Mouse (Mus musculus) layer of hippocampus, adult 11-12 months (tissue): ENCODE measurements around the gene Gm49630.
"Not testable (repeated sequence)": the region's sequence is repeated elsewhere in the genome, so short reads cannot be mapped to it uniquely, and the experiment has no call there.

Experiments used
- DNase-seq: peaks from one replicate; pipeline ENCODE4 v3.0.0; 2022; ENCODE audit warnings: low spot score

The Gm49630 gene

DNA sequence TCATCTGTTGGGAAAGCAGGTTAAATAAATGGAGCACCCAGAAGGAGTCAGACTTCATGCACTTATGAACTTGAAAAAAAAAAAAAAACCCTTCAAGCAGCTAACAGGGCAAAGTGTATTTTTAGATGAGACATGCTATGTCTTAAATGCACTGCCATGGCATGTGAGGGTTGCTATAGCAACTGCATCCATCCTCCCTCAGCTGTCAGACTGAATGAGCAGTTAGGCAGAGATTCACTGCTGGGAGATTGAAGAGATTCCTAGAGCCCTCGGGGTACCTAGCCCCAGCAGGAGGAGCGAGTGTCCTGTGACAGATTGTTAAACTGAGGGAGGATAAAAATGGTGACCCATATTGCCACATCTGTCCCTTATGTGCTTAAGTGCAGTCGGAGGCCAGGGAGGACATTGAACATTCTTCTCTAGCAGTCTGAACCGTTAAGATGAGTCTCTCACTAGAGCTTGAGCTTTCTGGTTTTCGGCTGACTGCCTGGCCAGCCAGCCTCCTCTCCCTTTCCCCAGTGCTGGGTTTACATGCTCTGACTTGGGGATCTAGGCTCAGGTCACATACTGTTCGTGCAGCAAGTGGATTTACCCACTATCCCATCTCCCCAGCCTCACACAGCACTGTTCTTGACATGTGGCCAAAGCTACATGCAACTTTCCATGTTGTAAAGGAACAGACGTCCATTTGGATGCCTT is 5.0 kb downstream of the Gm49630 start:
- DNase-seq: not testable (repeated sequence)

DNA sequence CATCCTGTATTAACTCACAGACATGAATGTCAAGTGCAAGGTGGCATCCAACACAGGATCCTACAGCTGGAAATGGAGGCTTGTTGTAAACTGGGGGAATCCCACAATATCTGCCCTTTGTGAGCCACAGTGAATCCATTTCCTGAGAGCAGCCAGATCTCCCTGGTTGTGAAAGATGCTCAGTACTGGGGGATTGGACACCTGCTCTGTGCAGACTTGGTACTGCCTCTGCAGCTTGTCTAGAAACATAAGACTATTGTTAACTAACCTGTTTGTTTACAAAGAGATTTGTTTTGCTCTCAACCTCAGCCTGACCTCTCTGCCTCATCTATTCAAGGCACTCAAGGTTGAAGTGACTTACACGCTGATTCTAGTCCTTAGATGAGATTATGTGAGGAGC is 5.5 kb downstream of the Gm49630 start:
- not testable (repeated sequence) for DNase-seq

DNA sequence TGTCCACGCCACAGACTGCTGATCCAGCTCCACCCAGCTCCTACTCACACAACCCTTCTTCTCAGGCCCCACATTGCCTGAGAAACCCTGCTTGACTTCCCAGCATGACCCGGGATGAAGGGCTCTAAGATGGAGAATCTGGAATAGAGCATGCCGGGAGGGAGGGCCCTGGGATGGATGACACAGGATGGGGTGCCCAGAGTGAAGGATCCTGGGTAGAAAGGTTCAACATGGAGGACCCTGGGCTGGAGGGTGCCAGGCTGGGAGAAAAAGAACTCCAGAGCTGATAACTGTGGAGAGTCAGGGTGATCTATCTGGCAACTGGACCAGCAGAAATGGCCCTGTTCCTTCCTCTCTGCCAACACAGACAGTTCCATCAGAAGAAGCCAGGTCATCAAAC is 6.2 kb downstream of the Gm49630 start:
- DNase-seq: not testable (repeated sequence)

DNA sequence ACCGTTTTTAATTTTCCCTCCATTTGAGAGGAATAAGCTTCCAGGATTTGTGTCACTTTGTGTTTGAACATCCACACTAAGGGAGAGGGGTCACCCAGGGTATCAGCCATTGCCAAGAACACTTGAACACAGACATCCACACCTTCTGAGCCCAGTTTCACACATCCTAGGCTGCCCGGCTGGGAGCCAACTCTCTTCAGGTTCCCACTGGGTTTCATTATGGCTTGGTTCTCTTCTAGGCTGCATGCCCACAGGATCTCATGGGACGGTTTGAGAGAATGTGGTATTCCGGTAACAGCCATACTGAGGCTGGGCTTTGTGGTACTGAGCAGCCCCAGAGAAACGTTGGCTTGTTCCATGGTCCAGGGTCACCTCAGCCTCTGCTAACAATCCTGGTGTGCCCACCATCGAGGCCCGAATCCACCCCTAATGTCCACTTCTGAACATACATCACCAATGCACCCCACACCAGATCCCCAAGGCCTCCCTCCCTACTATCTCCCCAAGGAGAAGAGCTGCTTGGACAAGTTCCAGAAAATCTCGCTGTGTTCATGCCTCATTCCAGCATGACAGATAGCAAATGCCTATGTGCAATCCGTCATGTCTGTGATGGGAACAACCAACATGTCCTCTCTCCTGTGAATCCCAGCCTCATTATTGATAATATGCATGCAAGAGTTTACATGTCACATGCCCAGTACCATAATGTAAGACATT is 10.9 kb downstream of the Gm49630 start:
- not testable (repeated sequence) for DNase-seq

DNA sequence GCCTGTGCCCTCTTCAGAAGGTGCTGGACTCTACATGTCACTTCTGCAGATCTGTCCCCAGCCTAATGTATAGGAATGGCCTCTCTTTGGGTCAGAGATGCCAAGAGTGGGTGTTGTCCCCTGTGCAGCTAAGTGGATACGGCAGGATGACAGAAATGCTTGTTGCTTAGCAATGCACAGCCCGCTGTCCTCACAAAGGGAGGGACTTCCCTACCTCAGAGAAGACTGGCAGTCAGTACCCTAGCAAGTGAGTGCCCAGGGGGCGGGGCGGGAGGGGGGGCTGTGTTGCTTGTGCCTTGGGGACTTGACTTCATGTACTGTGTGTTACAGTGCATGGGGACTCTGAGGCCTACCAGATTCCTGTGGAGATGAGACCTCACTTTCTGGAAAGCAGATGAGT is 12.0 kb downstream of the Gm49630 start:
- not testable (repeated sequence) for DNase-seq

DNA sequence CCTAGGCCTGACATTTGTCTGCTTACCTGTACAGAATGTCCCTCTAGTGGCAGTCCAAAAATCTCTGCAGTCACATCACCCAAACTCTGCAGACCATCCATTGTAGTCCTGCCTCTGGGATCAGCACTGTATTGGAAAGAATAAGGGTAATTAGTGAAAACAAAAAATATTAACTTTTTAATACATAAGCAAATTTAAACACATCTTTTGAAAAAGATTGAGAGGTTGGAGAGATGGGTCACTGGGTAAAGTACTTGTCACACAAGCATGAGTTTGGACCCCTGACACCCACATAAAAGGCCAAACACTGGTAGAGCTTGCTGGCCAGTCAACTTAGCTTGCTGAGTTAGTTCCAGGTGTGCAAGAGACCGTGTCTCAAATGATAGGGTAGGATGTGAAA is 19.2 kb downstream of the Gm49630 start, which contains the start of gene Ttll2:
TSS of gene Ttll2 (minus strand) at position 101 of the 400 bp plus-strand sequence.
- not testable (repeated sequence) for DNase-seq

DNA sequence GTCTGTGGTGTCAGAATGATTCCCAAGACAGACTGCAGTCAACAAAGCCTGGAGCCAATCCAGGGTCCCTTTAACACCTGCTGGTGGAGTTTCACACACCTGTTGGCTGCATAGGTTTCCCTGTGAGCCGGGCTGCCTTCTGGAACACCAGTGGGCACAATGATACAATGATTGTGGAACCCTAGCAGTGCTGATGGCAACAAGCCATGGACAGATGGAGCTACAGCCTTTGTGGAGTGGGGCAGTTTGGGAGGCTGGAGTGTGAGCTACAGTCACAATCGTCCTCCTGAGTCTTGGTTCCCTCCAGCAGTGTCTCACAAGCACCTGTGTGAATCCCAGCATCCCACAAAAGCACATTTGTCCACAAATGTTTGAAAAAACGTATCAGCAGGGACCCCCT is 23.0 kb downstream of the Gm49630 start:
- DNase-seq: not testable (repeated sequence)

DNA sequence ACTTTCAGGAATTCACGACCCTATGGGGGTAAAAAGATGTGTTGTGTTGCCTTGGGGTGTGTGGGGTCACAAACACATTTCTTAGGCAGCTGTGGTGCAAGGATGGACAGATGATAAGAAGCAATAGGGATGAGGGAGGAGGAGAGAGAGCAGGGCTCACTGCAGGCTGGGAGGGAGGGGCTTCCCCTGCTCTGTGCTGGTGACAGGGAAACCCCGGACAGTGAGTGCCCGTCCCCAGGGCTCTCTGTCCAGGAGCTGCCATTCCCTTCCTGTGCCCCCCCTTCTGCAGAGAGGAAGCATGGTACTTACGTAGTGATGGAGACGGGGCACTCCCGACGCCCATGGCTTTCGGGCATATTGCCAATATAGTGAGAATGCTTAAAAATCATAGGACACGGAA is 34.4 kb downstream of the Gm49630 start:
- not testable (repeated sequence) for DNase-seq

DNA sequence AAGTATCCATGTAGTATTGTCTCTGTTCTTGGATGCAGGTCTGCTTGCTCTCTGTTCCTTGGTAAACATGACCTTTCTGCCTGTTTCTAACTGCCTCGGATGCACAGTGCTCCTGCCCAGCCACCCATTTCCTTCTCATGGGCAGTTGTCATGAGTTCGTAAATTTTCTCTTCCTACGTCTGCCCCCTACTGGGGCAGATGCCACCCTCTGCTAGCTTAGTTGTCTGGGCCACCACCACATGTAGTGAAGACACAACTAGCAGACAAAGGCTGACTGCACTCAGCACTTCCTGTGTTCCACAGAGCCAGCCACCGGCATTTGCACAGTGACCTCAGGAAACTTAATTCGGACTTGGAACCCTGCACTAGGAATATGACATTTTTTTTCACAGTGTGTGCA is 39.0 kb downstream of the Gm49630 start:
- not testable (repeated sequence) for DNase-seq

DNA sequence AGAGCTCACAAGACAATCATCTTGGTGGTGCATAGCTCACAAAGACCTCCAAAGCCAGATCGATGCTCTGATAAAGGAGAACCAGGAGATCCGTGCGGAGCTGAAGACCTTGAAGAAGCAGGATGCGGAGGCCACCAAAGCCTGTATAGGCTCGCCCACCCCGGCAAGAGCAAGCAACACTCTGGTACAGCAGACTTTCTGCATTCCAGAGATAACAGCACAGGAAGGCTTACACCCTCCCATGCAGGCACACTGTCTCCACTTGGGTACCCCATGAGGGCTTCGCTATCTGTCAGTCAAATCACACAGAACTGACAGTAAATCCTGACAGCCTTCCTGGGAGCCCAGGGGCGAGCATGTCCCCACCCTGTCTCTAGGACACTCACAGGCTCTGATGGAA is 45.4 kb downstream of the Gm49630 start:
- not testable (repeated sequence) for DNase-seq

DNA sequence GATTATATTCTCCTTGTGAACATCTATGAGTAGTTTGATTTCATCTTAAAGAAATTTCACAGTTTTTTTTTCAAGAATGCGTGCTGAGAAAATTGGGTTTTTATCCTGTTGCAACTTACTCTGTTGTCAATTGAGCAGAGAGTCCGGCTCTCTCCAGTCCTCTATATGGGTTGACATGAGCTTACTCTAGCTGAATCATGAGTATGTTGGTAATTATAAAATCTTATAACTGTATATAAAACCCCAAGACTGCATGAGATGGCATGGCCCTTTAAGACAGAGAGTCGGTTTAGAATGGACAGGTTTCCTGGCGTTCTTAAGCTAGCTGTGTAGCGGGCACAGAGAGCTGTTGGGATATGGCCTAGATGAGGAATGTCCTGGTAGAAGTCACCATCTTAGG is 47.4 kb downstream of the Gm49630 start, which contains the start of gene Tcp10a:
TSS of gene Tcp10a (plus strand) at position 301 of the 400 bp plus-strand sequence.
- not testable (repeated sequence) for DNase-seq

DNA sequence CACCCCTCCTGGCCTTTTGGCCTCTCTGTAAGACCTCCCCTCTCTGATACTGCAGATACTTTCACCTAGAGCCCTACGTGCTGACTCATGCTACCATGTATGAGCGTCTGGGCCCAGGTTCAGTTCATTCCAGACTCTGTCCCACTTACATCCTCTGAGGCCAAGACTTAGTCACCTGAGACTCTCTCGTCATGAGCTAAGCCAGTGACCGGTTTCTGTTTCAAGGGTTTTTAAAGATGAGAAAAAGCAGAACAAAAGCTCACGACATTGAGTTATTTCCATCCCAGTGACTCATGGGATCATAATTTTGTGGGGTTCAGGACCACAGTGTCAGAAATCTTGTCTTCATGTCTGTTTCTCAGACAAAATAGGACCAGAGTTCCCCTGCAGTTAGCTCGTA is 52.0 kb downstream of the Gm49630 start:
- not testable (repeated sequence) for DNase-seq

DNA sequence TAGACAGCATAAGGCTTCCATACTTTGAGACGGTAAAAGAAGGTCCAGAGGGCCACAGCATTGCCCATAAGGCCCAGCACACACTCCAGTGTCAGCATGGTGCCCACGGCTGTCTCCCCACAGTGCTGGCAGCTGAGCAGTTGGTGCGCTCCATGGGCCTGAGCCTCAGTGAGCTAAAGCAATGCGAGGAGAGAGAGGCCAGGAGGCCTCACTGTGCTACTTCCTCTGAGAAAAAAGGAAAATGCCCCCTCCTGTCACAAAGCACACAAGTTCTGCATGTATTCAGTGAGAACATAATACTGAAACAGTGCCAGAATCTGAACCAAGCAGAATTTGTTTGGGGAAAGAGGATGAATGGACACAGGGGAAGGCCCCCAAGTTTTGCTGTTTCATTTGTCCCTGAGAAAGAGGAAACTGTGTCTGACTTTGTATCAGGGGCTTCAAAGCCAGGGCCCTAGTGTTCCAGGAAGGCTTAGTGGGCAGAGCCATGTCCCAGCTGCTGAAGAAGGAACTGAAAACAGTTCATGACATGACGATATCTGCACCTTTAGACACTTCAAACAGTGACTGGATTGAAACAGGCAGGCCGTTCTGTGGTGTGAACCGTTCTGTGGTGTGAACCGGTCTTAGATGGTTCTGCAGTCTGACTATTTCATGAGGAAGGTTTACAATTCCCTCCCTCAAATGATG is 55.9 kb downstream of the Gm49630 start:
- DNase-seq: not testable (repeated sequence)

DNA sequence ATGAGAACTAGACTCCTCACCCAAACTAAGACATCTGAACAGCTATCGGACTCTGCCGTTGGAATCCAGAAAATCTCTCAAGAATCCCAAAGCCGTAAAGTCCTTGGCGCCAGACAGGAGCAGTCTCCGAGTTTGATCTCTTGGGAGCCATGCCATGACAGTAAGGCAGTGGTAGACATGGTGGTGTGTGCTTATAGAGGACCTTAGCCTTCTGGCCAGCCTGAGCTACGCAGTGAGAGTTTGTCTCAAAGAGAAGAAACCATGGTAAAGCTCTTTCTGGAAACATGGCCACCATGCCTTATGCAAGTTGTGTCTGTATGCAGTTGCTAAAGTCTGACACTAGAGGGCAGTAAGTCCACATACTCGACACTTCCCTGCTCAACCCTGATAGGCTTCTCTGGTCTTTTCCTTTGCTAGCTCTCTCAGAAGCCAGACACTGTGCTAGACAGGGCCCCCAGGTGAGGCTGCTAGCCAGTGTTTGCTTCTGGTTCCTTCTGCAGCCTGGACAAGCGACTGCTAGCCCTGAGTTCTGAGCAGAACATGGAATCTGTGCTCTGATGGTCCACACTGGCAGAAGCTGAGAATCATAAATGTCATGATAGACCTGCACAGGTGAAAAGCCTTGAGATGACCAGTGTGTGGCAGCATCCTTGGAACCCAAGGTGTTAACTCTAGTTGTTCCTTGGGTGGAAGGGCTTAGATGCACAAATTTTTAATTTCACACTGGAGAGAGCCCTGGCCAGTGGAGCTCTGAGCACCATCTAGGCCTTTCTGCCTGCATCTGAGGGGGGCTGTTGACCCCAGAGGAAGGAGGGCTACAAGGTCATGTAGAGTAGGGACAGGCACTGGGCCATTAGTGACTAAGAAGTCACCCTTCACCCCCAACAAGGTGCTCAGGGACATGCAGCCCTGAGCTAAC is 65.2 kb downstream of the Gm49630 start:
- peak; percentile 82 for DNase-seq
